Mouse (Mus musculus) thymus, adult 2 months (tissue): ENCODE data around the gene Alg12. TPM values are rescaled to one million over a fixed set of nuclear protein-coding genes. Genes with fewer than 3 reads are reported as not detected.

Source experiments
- DNase-seq: peaks from one replicate; pipeline ENCODE4 v3.0.0; 2021
- H3K27ac ChIP-seq: fragments of 200-500 bp; 2 replicates; pipeline ENCODE4 v1.5.1; 2012; ENCODE audit warnings: low read length, control low read depth; ENCODE audit not compliant: control insufficient read depth, insufficient read depth
- H3K27me3 ChIP-seq: fragments of 200-500 bp; 2 replicates; pipeline ENCODE4 v1.6.1; 2012; ENCODE audit warnings: mild to moderate bottlenecking, low read length, moderate library complexity, mixed read lengths; ENCODE audit not compliant: control insufficient read depth, insufficient read depth
- H3K36me3 ChIP-seq: fragments of 200-500 bp; 2 replicates; pipeline ENCODE4 v1.6.1; 2012; ENCODE audit warnings: mild to moderate bottlenecking, low read length, moderate library complexity; ENCODE audit not compliant: control insufficient read depth, insufficient read depth
- H3K4me1 ChIP-seq: fragments of 200-500 bp; replicated peaks from 2 replicates; pipeline ENCODE4 v1.6.1; 2012; ENCODE audit warnings: low read length; ENCODE audit not compliant: control insufficient read depth, insufficient read depth
- H3K4me3 ChIP-seq: fragments of 200-500 bp; 2 replicates; pipeline ENCODE4 v1.5.1; 2012; ENCODE audit warnings: mild to moderate bottlenecking, low read length, control low read depth, moderate library complexity; ENCODE audit not compliant: control insufficient read depth, insufficient read depth
- CTCF ChIP-seq: fragments of 200-500 bp; IDR thresholded peaks from 2 replicates; pipeline ENCODE4 v1.5.1; 2012; ENCODE audit warnings: mild to moderate bottlenecking, control low read depth, low read length, moderate library complexity, borderline replicate concordance; ENCODE audit not compliant: control insufficient read depth, poor library complexity, insufficient read depth; ENCODE audit errors: extremely low read depth
- POLR2A ChIP-seq: fragments of 200-500 bp; IDR thresholded peaks from 2 replicates; pipeline ENCODE4 v1.6.1; 2012; ENCODE audit warnings: mild to moderate bottlenecking, low read length, control low read depth, moderate library complexity; ENCODE audit not compliant: control insufficient read depth, poor library complexity, insufficient read depth; ENCODE audit errors: extremely low read depth
- WGBS: fragments of 180-500 bp; shearing (Covaris S2); methylation state at CpG from one replicate; pipeline ENCODE4 v1.1.7; 2018; 5-methylcytosine and 5-hydroxymethylcytosine counted together
- polyA plus RNA-seq: library from polyadenylated mRNA; depleted of rRNA; stranded (reverse); fragments of >200 nt; gene quantifications from 2 replicates; pipeline ENCODE4 v1.2.3, GENCODE M21; 2012

Alg12 gene
- polyA plus RNA-seq, 1 experiment = 25.1 TPM

DNA sequence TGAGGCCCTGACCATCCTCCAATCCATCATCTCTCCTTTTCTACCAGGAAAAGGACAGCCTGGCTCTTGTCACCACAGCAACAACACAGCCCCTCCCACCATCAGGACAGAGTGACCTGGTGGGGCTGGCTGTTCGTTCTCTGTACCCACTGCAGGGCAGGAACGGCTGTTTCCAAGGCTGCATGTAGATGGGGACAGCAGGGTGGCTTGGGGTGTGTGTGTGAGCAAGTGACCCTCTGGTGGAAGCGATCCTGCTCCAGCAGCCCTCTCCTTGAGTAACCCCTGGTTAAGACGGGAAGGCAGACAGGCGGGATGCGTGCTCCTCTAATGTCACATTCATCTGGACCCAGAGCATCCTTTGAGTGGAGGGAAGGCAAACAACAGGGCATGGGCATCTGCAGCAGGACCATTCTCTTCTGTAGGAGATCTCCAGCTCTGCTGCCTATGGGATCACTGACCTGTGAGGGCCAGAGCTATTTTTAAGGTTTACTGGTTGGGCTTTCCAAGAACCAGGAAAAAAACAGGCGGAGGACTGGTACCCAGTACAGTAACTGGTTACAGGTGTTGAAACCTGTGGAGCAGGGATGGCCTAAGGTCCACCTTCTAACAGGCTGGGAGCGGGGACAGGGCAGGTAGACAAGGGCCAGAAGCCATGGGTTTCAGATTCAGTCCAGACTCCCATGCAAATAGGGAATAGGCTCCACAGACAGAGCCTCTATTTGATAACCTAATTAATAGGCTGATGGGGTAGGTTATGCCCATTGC lies 40.3 kb upstream of the Alg12 start:
- Histone ChIP-seq H3K27me3 (no peaks in the 10 kb centered on the region), H3K4me1 (peaks cover 11% of the 10 kb centered on the region), H3K27ac (no peak overlapping the region), H3K4me3 (no peak overlapping the region), H3K36me3 (no peaks in the 10 kb centered on the region; the same call in 1 of the 2 replicates)
- WGBS = 97% methylated on average over 8 of the region's 8 CpGs
- DNase-seq = no peak
- TF ChIP-seq CTCF = no peak
- TF ChIP-seq POLR2A = no peak

DNA sequence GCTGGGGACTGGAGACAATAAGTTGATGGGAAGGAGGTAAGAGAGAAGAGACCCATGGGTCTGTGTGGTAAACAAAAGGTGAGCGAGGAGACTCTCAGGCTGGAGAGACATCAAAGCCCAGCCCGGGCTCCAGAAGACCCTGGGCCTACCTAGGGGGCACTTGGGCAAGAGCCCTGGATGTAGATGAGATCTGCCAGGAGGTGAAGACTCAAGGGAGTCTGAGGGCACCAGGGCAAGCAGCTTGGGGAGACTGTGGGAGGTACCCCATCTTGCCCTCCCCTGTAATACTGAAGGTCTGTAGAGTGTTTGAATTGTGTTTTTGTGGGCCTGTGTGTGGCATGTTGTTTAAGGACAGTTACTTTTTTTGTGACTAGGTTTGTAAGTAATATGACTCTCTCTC lies 39.6 kb upstream of the Alg12 start:
- no peak for DNase-seq
- TF ChIP-seq POLR2A = no peak
- TF ChIP-seq CTCF = no peak
- WGBS = 100% methylated on average over 2 of the region's 2 CpGs
- Histone ChIP-seq H3K36me3 (no peaks in the 10 kb centered on the region), H3K4me1 (peaks cover 6% of the 10 kb centered on the region; the same call in 1 of the 2 replicates), H3K27ac (no peak overlapping the region), H3K4me3 (no peak overlapping the region), H3K27me3 (no peaks in the 10 kb centered on the region)

DNA sequence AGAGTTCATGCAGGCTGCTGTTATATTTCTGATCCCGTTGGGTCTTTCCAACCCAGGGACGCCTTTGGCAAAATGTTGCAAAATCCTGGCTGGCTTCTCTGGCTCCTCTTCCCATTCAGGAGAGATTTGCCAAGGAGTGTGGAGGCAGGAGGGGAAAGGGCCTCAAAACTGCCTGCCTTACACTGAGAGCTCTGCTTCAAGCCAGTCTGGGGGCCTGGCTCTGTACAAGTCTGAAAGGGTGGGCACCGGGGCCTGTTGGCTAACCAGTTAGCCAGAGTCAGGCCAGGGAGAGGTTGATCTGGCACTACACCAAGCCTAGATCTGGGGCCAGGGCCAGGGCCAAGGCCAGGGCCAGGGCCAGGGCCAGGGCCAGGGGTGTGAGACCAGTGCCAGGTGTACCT lies 39.0 kb upstream of the Alg12 start:
- Histone ChIP-seq H3K36me3 (no peaks in the 10 kb centered on the region), H3K27ac (no peak overlapping the region), H3K27me3 (no peaks in the 10 kb centered on the region), H3K4me3 (no peak overlapping the region), H3K4me1 (peaks cover 6% of the 10 kb centered on the region; the same call in 1 of the 2 replicates)
- DNase-seq = no peak
- TF ChIP-seq POLR2A (no peak), CTCF (no peak)
- WGBS = 91% methylated on average over 3 of the region's 3 CpGs

DNA sequence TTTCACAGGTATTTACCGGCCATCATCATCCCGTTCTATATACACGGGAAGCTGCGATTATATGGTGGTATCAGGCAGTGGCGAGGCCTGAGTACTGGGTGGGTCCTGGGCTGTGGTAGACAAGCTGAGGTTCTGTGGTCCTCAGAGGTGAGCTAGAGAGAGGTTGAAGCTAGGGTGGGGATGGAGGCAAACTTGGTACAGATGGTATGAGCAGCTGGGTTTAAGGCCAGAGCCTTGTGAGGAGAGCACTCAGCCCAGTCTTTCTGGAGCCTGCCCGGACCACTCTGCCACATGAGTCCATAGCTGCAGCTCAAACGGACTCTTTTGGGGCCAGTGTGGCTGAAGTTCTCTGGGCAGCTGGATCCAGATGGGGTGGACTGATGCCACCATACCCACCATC lies 38.2 kb upstream of the Alg12 start:
- no peaks in the 10 kb centered on the region for H3K36me3 ChIP-seq
- peaks cover 3% of the 10 kb centered on the region; the same call in 1 of the 2 replicates for H3K4me1 ChIP-seq
- WGBS = 94% methylated on average over 7 of the region's 7 CpGs
- TF ChIP-seq POLR2A = no peak
- TF ChIP-seq CTCF = no peak
- H3K4me3 ChIP-seq = no peak overlapping the region
- no peak overlapping the region for H3K27ac ChIP-seq
- no peak for DNase-seq
- H3K27me3 ChIP-seq = no peaks in the 10 kb centered on the region

DNA sequence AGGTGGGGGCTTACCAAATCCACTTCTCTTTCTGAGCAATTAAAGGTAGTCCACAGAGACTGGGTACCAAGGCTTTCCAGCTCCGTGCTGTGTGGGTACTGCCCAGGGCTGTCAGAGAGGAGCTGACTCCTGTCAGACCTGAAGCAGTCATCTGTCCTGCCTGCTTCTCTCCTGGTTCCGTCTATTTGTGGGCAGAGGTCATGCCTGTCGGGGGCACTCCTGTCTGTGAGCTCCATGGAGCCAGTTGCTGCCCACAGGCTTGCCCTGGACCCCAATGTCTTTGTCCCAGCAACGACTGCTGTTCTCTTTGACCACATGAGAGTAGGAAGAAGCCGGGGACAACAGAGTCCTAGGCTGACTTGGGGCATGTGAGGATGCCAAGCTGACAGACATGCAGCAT lies 37.5 kb upstream of the Alg12 start:
- H3K4me3 ChIP-seq = no peak overlapping the region
- WGBS = 82% methylated on average over 5 of the region's 5 CpGs
- H3K4me1 ChIP-seq = peaks cover 2% of the 10 kb centered on the region; the same call in 1 of the 2 replicates
- H3K27ac ChIP-seq = no peak overlapping the region
- no peak for DNase-seq
- no peak for TF ChIP-seq POLR2A
- H3K36me3 ChIP-seq = no peaks in the 10 kb centered on the region
- H3K27me3 ChIP-seq = no peaks in the 10 kb centered on the region

DNA sequence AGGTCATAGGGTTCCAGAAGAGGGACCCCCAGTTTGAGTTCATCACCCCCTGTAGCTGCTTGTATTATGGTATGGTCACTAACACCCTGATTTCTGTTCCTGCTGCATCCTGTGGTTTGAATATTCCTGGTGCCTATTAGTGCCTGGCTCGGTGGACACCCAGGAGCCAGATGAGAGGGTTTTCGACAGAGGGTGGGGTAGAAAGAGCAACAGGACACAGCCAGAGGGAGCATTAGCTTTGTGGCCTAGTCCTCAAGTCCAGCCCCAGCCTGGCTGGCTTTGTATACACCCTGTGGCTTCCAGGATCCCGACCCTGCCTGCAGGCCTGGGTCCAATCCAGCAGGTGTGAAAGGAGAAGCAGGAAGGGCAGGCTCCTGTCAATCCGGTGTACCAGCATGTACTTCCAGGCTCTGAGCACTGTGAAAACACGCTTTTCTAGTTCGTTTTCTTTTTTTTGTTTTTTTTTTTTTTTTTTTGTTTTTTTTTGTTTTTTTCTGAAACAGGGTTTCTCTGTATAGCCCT lies 36.8 kb upstream of the Alg12 start:
- no peaks in the 10 kb centered on the region for H3K27me3 ChIP-seq
- no peak for DNase-seq
- H3K4me3 ChIP-seq = no peak overlapping the region
- no peak overlapping the region for H3K27ac ChIP-seq
- H3K4me1 ChIP-seq = no peaks in the 10 kb centered on the region
- WGBS = 75% methylated on average over 6 of the region's 6 CpGs
- TF ChIP-seq CTCF (no peak), POLR2A (no peak)
- H3K36me3 ChIP-seq = no peaks in the 10 kb centered on the region
